Mouse (Mus musculus): ENCODE data around the gene Olfr140. TPM values are rescaled to one million over a fixed set of nuclear protein-coding genes. Genes with fewer than 3 reads are reported as not detected.

Olfr140 gene
- not detected for total RNA-seq (2021)
- long read RNA-seq, experiment 1, result 0 reads
- long read RNA-seq, experiment 2, result 0 reads

- DNase-seq, result no peak
Measured at GRCm38 (mm10) chr2:90063494-90063893, at the start of gene Olfr140. Gene Olfr140 (minus strand): TSS chr2:90063594.

- no peak for DNase-seq
Measured at GRCm38 (mm10) chr2:90070065-90070464, 6.7 kb upstream of the Olfr140 start.

GRCm38 (mm10) chr2:90035037-90035436, 28.4 kb downstream of the Olfr140 start, which contains the start of gene Olfr1265:
Gene Olfr1265 (plus strand): TSS chr2:90035337.
- DNase-seq, result no peak

- no peak for DNase-seq
Measured at GRCm38 (mm10) chr2:90025477-90025876, 37.9 kb downstream of the Olfr140 start, which contains the start of gene Olfr1264. Gene Olfr1264 (minus strand): TSS chr2:90025577.

GRCm38 (mm10) chr2:90011831-90012230, 51.6 kb downstream of the Olfr140 start, which contains the start of gene Olfr1263:
Gene Olfr1263 (plus strand): TSS chr2:90012131.
- no peak for DNase-seq

GRCm38 (mm10) chr2:89999845-90000244, 63.5 kb downstream of the Olfr140 start, which contains the start of gene Olfr1262:
Gene Olfr1262 (plus strand): TSS chr2:90000145.
- DNase-seq, result no peak

Other genes starting within 250 kb of the Olfr140 start
- gene Olfr1256, start 222.0 kb downstream of the Olfr140 start, total RNA-seq (2021), result not detected
- gene Olfr48, start 215.4 kb downstream of the Olfr140 start, total RNA-seq (2021), result not detected
- not detected for gene Olfr1257, start 185.2 kb downstream of the Olfr140 start, total RNA-seq (2021)
- not detected for gene Olfr1258, start 136.3 kb downstream of the Olfr140 start, total RNA-seq (2021)
- gene Olfr1259, start 114.9 kb downstream of the Olfr140 start, total RNA-seq (2021), result not detected
- gene Olfr1260, start 89.3 kb downstream of the Olfr140 start, total RNA-seq (2021), result not detected
- not detected for gene Olfr1261, start 72.4 kb downstream of the Olfr140 start, total RNA-seq (2021)
- not detected for gene Olfr1262, start 63.4 kb downstream of the Olfr140 start, total RNA-seq (2021)
- not detected for gene Olfr1263, start 51.5 kb downstream of the Olfr140 start, total RNA-seq (2021)
- not detected for gene Olfr1264, start 38.0 kb downstream of the Olfr140 start, total RNA-seq (2021)
- gene Olfr1265, start 28.3 kb downstream of the Olfr140 start, total RNA-seq (2021), result not detected
- gene Olfr1269, start 57.8 kb upstream of the Olfr140 start, total RNA-seq (2021), result not detected
- not detected for gene Olfr32, start 78.7 kb upstream of the Olfr140 start, total RNA-seq (2021)
- not detected for gene Olfr1270, start 89.5 kb upstream of the Olfr140 start, total RNA-seq (2021)
- gene Olfr1506, start 160.9 kb upstream of the Olfr140 start, total RNA-seq (2021), result not detected
- not detected for gene Olfr142, start 194.0 kb upstream of the Olfr140 start, total RNA-seq (2021)
- not detected for gene Olfr1271, start 207.4 kb upstream of the Olfr140 start, total RNA-seq (2021)
- not detected for gene Olfr1272, start 229.2 kb upstream of the Olfr140 start, total RNA-seq (2021)